Mouse (Mus musculus): ENCODE measurements around the gene Msmp.
"Not testable (repeated sequence)": the region's sequence is repeated elsewhere in the genome, so short reads cannot be mapped to it uniquely, and the experiment has no call there.

Msmp gene

DNA sequence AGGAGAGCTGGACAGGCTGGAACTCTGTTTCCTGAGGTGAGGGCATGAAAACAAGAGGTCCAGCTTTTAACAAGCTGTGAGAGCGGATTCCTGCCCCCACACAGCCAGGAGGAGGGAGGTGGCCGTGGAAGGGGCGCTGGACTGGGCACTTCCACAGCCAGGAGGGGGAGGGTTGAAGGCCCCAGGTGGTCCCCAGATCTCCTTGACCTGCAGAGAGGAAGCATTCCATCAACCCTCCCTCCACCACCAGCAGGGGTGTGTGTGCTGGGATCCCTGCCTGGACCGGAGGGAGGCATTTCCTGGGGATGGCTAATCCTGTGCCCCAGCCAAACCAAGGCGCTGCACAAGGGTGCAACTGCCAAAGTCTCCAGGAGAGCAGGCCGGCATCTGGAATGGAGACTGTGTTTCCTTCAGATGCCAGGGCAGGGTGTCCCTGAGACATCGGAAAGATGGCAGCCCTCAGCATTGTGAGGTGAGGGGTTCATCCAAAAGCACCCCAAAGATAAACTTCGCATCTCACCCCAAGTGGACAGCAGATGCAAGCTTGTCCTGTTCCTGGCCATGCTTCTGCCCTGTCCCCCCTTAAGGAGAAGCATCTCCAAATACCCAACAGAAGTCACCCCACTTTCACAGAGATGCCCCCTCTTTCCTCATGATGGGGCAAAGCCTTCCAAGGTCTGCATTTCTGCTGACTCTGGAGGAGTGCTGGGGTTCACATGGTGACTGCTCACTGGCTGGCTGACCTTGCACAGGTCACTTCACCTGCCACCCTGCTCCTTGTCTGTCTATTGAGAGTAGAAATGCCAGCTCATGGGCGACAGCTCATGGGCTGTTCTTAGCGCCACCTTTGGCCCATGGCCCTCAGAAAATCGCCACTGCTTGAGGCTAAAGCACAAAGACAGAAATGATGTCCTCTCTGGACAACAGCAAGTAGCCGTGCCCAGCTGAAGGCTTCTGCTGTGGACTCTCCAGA lies at the start of gene Msmp:
Gene Msmp (minus strand): TSS at position 51 of the 973 bp plus-strand sequence.
- peak in 1 of 2 experiments; percentile 43 for DNase-seq

DNA sequence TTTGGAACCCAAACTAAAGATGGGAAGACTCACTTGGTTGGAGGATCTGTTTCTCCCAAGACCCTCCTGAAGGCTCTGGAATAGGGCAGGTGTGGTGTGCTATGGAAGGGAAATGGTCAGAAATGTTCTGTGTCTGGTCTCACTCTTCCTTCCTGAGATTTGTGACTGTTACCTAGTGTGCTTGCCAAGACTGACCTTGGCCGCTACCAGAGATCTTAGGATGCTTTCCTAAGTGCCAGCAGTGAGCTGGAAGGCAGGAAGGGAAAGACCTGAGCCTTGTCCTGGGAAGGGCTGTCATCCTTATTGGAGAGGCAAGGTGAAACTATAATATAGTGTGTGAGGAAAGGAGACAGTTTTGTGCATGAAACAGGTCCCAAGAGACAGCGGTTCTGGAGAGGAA lies 49.4 kb upstream of the Msmp start:
- DNase-seq = no peak

DNA sequence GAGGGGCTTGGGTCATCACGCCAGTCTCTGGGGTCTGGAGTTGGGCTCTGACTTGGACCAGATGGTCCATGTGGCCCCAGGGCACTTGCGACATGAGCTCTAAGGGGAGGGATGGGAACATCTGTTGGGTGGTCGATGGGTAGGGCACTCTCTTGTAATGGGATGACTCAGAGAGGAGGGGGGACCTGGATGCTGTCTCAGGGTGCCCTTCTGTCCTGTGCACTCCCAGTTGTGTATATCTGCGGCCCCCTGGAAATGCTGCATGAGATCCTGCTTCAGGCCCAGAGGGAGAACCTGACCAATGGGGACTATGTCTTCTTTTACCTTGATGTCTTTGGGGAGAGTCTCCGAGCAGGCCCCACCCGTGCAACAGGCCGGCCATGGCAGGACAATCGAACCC lies 49.0 kb upstream of the Msmp start:
- no peak for DNase-seq

DNA sequence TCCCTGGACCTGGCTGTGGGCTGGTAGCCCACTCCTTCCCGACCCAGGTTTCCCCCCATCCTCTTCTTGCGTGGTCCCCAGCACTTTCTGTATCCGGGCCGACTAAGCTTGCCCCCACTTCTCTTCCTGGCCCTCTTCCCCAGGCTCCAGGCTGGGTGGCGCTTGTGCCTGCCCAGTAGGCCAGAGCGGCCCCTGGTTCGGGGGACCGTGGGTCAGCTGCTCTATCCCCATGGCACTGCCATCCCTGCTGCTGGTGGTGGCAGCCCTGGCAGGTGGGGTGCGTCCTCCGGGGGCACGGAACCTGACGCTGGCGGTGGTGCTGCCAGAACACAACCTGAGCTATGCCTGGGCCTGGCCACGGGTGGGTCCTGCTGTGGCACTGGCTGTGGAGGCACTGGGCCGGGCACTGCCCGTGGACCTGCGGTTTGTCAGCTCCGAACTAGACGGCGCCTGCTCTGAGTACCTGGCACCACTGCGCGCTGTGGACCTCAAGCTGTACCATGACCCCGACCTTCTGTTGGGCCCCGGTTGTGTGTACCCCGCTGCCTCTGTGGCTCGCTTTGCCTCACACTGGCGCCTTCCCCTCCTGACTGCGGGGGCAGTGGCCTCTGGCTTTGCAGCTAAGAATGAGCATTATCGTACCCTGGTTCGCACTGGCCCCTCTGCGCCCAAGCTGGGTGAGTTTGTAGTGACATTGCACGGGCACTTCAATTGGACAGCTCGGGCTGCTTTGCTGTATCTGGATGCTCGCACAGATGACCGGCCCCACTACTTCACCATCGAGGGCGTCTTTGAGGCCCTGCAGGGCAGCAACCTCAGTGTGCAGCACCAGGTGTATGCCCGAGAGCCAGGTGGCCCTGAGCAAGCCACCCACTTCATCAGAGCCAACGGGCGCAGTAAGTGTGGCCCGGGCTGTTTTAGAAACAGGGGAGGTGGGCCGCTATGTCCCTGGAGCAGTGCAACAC lies 47.9 kb upstream of the Msmp start:
- no peak for DNase-seq

DNA sequence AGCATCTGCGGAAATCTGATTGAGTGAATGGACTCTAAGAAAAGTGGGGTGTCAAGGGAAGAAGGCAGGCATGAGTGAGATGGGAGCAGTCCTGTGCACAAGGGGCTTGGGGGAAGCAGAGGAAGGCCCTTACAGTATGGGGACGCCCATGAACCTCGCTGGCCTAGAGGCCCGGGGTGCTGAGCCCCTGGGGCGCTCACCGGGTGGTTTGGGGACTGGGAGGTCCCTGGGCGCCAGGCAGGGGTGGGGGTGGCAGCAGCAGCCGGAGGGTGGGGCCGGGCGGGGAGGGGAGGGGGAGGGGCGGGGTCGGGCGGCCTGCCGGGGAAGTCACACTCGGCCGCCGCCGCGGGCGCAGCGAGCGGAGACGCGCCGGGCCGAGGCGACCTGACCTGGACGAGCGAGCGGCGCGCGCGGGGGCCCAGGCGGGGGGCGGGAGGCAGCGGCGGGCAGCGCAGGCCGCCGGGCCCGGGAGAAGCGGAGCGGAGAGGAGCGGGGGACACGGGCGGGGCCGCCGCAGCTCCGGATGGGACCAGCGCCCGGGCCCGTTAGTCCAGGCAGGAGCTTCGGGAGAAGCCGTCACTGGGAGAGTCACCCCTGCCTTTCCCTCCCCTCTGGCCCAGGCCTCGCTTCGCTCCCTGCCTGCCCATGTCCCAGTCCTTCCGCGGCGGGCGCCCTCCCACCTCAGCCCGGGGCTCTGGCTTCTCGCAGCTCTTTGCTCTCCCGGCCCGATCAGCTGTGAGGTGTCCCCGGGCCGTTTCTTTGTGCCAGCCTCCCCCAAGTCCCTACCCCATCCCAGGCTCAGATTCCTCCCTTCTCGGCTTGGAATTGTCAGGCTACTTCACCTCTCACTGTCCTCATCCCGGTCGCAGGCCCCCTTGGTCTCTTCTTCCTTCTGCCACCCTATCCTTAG lies 47.0 kb upstream of the Msmp start, which contains the start of gene Npr2:
Gene Npr2 (plus strand): TSS at position 890 of the 910 bp plus-strand sequence.
- DNase-seq = peak; percentile 25 to 34

DNA sequence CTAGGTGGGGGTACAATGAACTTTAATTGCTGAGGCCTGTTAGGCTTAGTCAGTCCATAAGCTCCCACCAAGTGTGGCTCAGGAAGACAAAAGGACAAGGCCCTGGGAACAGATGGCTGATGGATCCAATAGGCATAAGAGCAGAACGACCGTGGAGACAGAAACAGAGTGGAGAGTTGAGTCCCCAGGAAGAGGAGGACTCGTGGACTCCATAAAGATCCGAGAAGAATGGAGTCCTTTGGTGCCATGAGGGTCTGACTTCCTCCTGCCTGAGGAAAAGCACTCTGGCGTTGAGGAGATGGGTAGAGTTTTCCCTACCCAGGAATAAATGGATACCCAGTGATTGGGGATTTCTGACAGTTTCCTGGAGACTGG lies 46.4 kb upstream of the Msmp start:
- no peak for DNase-seq

DNA sequence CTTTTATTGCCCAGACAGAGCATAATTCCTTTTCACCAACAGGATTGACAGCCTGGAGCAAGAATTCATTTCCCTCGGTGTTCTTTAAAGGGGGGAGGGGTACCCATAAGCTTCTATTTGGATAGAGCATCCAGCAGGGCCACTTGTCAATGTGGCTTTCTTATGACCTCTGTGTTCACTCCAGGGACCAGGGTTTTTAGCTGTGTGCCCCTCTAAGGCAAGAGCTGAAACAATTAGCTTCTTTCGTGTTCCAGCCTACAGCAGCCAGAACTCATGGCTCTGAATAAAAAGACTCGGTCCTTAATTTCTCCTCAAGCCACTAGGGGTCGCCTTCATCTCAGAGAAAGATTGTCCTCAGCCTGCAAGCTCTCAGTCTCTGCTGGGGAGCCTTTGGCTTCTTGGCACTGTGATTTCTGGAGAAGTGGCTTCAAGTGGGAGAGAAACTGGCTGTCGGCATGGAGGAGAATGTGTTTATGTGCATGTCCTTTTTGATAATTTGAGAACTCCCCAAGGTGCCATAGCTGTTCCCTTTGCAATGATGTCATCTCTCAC lies 45.8 kb upstream of the Msmp start:
- DNase-seq = peak; percentile 80 to 88

DNA sequence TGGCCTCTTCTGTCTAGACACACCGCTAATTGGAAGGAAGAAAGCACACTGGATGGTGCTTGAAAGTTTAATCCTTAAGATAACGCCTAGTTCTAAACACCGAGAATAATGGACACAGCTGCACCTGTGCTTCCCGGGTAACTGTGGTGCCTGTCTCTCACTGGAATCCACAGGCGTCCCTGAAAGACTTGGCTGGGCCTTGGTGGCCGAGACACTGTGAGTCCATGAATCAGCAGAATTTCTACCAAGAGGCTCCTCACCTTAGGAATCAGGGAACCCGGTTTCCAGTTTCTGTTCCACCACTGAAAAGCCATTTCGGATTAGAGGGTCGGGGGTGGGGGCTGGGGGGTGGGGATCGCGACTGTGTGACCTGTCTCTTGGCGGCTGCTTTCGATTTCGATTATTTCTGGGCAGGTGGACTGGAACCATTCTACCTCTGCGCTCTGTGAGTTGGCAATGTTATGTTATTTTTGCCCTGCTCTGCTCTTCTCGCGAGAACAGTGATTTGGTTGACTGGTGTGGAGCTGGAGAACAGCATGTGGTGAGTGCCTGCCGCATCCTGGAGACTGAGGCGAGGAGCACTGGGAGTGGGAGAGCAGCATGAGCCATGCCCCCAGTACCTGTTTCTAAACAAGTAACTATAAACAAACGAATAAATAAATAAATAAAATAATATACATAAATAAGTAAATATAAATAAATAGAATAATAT lies 45.0 kb upstream of the Msmp start:
- no peak for DNase-seq

DNA sequence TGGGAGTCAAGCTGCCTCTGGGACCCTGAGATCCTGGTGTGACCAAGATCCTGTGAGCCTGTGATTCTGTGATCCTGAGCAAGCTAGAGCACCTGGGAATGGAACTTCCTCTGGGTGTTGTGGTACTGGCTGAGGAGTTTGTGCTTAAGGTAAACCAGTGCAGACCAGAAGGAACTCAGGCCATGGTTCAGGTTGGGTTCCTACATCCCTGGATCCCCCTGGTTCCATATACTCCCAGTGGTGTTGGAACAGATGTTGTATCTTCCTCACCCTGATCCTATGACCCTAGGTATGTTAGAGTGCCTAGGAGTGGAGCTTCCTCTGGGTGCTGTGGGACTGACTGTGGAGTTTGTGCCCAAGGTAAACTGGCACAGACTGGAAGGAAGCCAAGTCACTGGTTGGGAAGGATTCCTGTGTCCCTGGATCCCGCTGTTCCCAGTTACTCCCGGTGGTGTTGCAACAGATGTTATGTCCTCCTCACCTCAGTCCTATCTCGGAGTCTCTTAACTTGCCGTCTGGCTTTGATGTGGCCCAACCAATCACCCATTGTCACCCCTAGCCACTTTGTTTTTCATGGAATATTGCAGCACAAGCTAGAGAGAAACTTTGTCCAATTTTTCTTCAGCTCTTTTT lies 36.0 kb upstream of the Msmp start:
- DNase-seq = peak in 1 of 2 experiments; percentile 1

DNA sequence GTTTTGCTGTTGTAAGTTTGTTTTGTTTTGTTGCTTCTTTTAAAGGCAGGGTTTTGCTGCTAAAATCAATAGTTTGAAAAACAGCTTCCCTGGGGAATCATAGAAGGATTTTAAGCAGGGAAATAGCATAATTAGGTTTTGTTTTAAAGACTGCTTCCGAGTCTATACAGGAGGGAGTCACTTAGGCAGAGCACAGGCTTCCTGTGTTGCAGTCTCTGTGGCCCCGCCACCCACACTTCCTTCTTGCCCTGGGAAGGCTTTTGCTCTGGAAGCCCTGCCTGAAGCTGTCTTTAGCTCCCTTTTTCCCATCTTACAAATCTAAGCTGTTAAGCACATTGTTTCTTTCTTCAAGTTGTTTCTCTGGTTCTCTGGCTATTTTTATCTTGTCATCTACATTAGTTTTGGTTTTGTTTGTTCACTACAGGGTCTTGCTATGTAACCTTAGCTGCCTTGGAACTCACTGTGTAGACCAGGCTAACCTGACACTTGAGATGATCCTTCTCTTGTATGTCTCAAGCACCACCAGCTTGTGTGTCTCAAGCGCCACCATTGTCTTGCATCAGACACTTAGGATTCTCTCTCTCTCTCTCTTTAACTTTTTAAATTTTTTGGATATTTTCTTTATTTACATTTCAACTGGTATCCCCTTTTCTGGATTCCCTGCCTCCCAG lies 28.9 kb upstream of the Msmp start:
- DNase-seq = peak; percentile 25 to 35

DNA sequence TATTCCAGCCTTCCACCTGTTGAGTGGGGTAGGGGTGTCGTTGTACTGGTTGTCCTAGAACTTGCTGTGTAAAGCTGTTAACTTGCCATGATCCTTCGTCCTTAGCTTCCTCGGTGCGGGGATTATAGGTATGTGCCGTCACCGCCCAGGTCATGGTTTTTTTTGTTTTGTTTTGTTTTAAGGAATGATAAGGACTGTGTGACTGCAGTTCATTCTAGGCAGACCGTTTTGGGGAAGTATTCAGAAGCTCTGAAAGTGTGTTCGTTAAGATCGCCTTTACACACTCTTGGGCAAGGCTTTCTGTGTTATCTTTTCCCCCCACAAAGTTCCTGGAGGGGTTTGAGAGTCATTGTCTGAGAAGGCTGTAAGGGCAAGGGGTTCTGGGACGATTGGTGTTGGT lies 28.2 kb upstream of the Msmp start:
- no peak for DNase-seq

DNA sequence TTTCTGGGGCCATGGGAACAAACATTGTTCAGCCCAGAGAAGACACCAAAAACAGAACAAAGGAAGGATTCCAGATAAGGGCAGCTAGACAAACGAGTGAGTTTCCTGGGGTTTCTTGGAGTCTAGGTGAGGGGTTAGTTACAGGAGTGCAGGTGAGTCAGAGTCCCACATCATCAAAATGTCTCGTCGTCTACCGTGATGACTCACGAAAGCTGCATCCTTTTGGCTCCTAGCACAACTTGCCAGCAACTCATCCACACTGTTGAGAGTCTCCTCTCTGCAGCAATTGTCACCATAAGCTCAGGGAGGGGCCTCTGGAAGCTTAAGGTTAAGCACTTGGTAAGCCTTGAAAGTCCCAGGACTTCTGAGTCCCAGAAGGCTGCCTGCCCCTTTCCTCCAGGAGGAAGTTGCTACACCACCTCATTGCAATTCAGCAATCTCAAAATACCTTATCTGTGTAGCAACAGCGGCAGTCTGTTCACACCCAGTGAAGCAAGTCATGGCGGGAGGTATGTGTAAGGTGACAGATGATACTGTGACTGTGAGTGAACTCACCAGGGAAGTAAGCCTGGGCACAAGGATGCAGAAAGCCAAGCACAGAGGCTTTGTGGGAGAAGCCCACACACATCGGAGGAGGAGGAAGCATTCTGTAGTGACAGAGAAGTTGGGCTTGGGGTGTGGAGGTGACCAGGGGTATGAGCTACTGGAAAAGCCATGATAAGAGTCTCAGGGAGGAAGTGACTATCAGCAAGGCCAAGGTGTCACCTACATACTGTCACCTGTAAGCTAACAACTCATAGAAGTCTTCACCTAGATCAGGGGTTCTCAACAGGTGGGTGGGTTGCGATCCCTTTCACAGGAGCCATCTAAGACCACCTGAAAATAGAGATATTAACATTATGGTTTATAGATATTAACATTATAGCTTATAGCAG lies 20.7 kb upstream of the Msmp start:
- no peak for DNase-seq

DNA sequence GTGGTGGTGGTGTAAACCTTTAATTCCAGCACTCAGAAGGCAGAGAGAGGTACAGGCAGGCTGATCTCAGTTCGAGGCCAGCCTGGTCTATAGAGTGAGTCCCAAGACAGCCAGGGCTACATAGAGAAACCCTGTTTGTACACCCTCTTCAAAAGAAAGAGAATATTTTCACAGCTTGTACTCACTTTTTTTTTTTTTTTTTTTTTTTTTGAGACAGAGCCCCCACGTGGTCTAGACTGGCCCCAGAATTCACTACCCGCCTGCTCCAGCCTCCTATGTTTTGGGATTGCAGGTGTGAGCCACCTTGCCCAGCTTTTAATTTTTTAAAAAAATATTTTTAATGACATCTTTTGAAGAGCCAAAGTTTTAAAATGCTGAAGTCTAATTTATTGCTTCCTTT lies 19.8 kb upstream of the Msmp start:
- DNase-seq = no peak

DNA sequence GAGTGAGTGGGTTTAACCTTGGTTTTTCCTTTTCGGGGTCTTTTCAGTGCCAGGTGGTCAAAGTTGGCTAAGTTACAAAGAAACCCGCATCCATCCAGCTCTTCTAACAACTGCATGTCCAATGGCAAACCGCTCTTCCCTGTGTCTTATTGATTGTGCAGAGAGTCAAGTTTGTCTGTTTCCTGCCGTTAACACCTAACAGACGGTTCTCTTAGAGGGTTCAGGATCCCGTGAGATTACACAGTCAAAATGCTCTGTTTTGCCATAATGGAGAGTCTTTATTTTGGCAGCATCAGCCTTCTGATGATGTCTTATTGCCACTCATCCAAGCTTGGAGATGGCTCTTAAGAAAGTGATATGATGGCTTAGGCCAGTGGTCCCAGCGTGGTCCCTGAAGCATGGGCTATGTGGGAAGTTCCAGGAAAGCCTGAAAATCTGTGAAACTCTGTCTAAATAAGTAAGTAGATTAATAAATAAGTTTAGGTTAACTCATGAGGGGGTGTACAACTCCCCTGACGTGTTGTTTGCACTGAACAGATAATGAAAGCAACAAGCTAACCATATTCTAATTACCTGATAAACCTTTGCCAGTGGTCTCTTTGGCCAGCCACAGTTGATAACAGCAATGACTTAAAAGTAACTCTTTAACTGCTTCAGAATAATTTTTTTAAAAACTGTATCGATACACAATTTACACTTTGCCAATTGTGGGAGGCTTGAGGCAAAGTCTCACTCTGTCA lies 16.1 kb upstream of the Msmp start:
- no peak for DNase-seq

DNA sequence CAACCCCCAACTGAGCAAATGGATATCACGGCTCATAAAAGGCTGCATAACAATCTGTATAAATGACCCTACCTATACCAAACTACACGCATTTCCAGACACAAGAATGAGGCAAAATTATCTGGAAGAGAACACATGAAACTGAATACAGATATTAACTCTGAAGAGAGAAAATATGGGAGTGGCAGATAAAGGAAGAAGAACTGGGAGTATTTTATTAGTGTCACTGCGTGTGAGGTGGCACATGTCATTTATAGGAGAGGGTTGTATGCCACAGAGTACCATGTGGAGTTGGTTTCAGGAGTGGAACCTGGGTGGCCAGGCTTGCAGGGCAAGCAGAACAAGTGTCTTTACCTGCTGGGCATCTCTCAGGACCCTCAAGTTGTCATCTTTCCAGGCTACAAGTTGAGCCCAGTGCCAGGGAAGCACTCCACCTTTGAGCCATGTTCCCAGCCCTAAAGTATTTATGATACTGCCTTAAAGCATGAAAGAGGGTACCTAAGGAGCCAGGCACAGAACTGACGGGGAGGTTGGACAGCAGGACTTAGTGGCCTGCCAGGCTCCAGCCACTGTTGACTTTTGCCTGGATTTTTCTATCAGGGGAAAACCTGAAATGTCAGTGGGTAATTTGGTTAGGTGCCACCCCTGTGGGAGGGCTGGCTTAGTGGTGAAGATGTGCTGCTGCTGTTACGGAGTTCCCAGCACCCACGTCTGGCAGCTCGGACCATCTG lies 14.5 kb upstream of the Msmp start:
- DNase-seq = no peak

DNA sequence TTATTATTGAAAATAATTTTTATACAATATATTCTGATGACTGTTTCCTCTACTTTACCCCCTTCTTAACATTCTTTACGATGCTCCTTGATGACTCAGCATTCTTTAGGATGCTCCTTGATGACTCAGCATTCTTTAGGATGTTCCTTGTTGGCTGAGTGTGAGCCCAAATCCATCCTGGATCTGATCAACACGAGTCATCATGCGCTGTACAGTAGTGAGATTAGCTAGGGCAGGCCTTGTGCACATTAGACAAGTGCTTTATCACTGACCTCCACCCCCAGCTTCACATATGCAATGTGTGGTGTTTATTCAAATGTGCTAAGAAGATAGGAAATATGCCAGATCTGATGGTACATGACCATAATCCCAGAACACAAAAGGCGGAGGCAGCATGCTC lies 13.9 kb upstream of the Msmp start:
- DNase-seq = no peak

DNA sequence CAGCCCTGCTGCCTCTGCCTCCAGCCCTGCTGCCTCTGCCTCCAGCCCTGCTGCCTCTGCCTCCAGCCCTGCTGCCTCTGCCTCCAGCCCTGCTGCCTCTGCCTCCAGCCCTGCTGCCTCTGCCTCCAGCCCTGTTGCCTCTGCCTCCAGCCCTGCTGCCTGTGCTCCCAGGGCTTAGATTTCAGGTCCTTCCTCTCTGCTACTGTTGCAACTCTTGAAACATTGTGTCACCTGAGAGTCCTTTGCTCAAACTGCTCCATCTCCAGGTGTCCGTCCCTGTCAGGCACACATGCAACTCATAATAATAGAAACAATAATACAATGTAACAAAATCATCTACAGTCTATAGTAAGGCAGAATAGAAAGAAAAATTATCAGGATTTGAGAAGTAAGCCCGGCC lies 12.3 kb upstream of the Msmp start:
- not testable (repeated sequence) for DNase-seq

DNA sequence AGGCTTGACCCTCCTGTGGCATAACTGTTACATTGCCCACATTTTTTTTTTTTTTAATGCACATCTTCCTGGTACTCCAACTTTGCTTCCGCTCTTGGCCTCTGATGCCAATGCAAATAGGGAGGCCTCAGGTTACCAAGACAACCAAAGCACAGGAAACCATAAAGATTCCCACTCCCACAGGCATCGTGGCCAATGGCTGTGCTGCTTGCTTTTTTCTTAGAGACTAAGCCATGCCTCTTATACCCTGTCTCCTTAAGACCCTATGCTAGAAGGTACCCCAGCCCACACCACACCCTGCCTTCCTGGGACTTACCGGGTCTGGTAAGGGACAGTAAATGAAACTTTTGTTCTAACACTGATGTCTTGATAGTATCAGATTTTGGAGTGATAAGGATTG lies 9.2 kb upstream of the Msmp start:
- DNase-seq = no peak
